Mouse (Mus musculus): ENCODE data around the gene Lrrc32.

DNA sequence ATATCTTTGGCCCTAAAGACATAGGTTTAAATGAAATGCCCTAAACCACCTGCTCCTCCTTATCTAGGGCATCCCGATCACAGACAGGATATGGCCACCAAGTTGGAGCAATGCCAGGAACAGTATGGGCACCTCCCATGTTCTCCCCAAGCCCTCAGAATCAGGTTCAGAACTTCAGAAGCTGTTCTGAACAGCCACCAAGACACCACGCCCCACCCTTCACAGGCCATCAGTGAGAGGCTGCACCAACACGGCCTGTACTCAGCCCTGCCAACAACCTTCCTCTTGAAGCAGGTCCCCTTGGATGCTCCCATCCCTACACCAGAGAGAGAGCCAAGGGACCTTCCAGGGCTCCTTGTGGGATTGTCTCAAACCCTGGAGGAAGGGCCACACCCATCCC lies 55.5 kb downstream of the Lrrc32 start:
- TF ChIP-seq MAX (IDR thresholded peaks at IDR 0.05) (no peak), CTCF (IDR thresholded peaks at IDR 0.05; ENCODE audit: control insufficient read depth, insufficient read depth, insufficient read length) (no peak), USF1 (IDR thresholded peaks at IDR 0.05; ENCODE audit: low read depth) (no peak), MYOD1 (IDR thresholded peaks at IDR 0.05; ENCODE audit: control insufficient read depth, insufficient read length, low read depth) (no peak), MYOG (IDR thresholded peaks at IDR 0.05; ENCODE audit: control insufficient read depth, extremely low read depth, insufficient read length) (no peak)

All from C2C12 (cell line).